Mouse (Mus musculus) liver, adult 2 months (tissue): ENCODE results near the gene Wdr35.

Experiments
- CTCF ChIP-seq: fragments of 200-500 bp; IDR thresholded peaks from 2 replicates; pipeline ENCODE4 v1.5.1; 2011; ENCODE audit warnings: low read depth, low read length, control low read depth
- POLR2A ChIP-seq: fragments of 200-500 bp; IDR thresholded peaks from 2 replicates; pipeline ENCODE4 v1.6.1; 2011; ENCODE audit warnings: low read length, control low read depth; ENCODE audit not compliant: insufficient read depth; ENCODE audit errors: extremely low read depth

DNA sequence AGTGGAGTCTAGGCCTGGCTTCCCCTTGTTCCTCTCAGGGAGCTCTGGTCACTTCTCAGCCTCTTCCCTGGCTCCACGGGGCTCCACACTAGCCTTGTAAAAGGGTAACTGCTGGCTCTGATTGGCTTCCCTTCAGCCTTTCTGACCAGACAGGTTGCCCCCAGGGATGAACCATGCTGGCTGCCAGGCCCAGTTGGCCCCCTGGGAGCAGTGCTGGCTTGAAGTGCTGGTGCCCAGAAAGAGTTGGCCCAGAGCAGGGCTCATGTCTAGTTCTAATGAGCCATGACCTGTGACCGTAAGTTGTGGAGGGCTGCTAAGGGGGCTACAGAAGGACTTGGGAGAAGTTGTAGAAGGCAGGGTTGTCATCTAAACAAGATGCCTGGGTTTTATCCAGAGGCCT, 80.3 kb downstream of the Wdr35 start:
- TF ChIP-seq CTCF (no peak), POLR2A (no peak)
